Mouse (Mus musculus) heart, postnatal 25 days (tissue): ENCODE data around the gene Fkbp5. TPM values are rescaled to one million over a fixed set of nuclear protein-coding genes. Genes with fewer than 3 reads are reported as not detected.

ENCODE experiments used
- DNase-seq: peaks from one replicate; pipeline ENCODE4 v3.0.0; 2022; ENCODE audit warnings: low spot score
- intact Hi-C: fragments of 180-260 bp; cut with DNase I; formaldehyde crosslinking; loops from one replicate; pipeline ENCODE4 v1.15.1; 2025
- total RNA-seq, 2 experiments: library from RNA; stranded (reverse); gene quantifications; 2 replicates each; pipeline ENCODE4 v1.2.3; 2021

The Fkbp5 gene
- total RNA-seq, 2 experiments from 2014 or later, result 33.0 to 41.0 TPM

GRCm38 (mm10) chr17:28404301-28404700 lies 113.0 kb downstream of the Fkbp5 start:
- DNase-seq, result no peak
- intact Hi-C loops, result no loop called here

GRCm38 (mm10) chr17:28394994-28395393 lies 122.3 kb downstream of the Fkbp5 start:
- intact Hi-C loops, result no loop called here
- no peak for DNase-seq

GRCm38 (mm10) chr17:28394051-28394765 lies 123.1 kb downstream of the Fkbp5 start:
- intact Hi-C loops, result no loop called here
- DNase-seq, result no peak

- intact Hi-C loops, result no loop called here
These were observed 125.5 kb downstream of the Fkbp5 start for GRCm38 (mm10) chr17:28391568-28392432.

GRCm38 (mm10) chr17:28388534-28388933 lies 128.8 kb downstream of the Fkbp5 start:
- no peak for DNase-seq
- intact Hi-C loops, result no loop called here

More at GRCm38 (mm10) chr17:28391568-28392432, 125.5 kb downstream of the Fkbp5 start:
- DNase-seq, result no peak

- intact Hi-C loops, result loop anchor here (1.0 kb wide), 1 partner anchor 142 kb away; no protein-coding TSS in a partner anchor
- peak; percentile 38 for DNase-seq
These were observed 131.0 kb downstream of the Fkbp5 start for GRCm38 (mm10) chr17:28386150-28386905.

GRCm38 (mm10) chr17:28384298-28384697 lies 133.0 kb downstream of the Fkbp5 start:
- DNase-seq, result no peak
- intact Hi-C loops, result no loop called here

- DNase-seq, result no peak
- intact Hi-C loops, result no loop called here
These were observed 137.1 kb downstream of the Fkbp5 start for GRCm38 (mm10) chr17:28380255-28380654.

- DNase-seq, result no peak
- intact Hi-C loops, result no loop called here
These were observed 141.7 kb downstream of the Fkbp5 start for GRCm38 (mm10) chr17:28375592-28376061.

- DNase-seq, result no peak
- intact Hi-C loops, result no loop called here
These were observed 142.8 kb downstream of the Fkbp5 start for GRCm38 (mm10) chr17:28374494-28374893.

GRCm38 (mm10) chr17:28373821-28374220 lies 143.5 kb downstream of the Fkbp5 start:
- intact Hi-C loops, result no loop called here

GRCm38 (mm10) chr17:28371941-28372340 lies 145.4 kb downstream of the Fkbp5 start:
- intact Hi-C loops, result no loop called here
- DNase-seq, result no peak

More at GRCm38 (mm10) chr17:28373821-28374220, 143.5 kb downstream of the Fkbp5 start:
- DNase-seq, result no peak

- no peak for DNase-seq
- intact Hi-C loops, result no loop called here
These were observed 146.0 kb downstream of the Fkbp5 start for GRCm38 (mm10) chr17:28371286-28371685.

- intact Hi-C loops, result loop anchor here (2.0 to 5.0 kb wide), 2 partner anchors 144 to 162 kb away; partner anchors contain the start of gene Def6
- no peak for DNase-seq
These were observed 148.3 kb downstream of the Fkbp5 start for GRCm38 (mm10) chr17:28369056-28369455.

GRCm38 (mm10) chr17:28368449-28368848 lies 148.9 kb downstream of the Fkbp5 start:
- intact Hi-C loops, result loop anchor here (1.0 to 5.0 kb wide), 3 partner anchors 40 to 161 kb away; partner anchors contain the start of genes Def6 and Rpl10a
- DNase-seq, result peak; percentile 52

- no peak for DNase-seq
- intact Hi-C loops, result loop anchor here (5.0 kb wide), 1 partner anchor 158 kb away; the partner anchor contains the start of gene Def6
These were observed 152.2 kb downstream of the Fkbp5 start, which contains the start of gene Tulp1 for GRCm38 (mm10) chr17:28365122-28365521. Tulp1 (minus strand) TSS chr17:28365222.

- intact Hi-C loops, result no loop called here
- no peak for DNase-seq
These were observed 153.8 kb downstream of the Fkbp5 start for GRCm38 (mm10) chr17:28363507-28363906.

- intact Hi-C loops, result no loop called here
- DNase-seq, result no peak
These were observed 154.6 kb downstream of the Fkbp5 start for GRCm38 (mm10) chr17:28362653-28363292.

GRCm38 (mm10) chr17:28361921-28362652 lies 155.2 kb downstream of the Fkbp5 start:
- intact Hi-C loops, result no loop called here
- DNase-seq, result no peak
